Mouse (Mus musculus): ENCODE measurements around the gene Rhoj. TPM values are rescaled to one million over a fixed set of nuclear protein-coding genes. Genes with fewer than 3 reads are reported as not detected.
"Not testable (repeated sequence)": the region's sequence is repeated elsewhere in the genome, so short reads cannot be mapped to it uniquely, and the experiment has no call there.

Gene Rhoj
- polyA plus RNA-seq, 1 experiment from 2014 or later = 62.4 TPM

DNA sequence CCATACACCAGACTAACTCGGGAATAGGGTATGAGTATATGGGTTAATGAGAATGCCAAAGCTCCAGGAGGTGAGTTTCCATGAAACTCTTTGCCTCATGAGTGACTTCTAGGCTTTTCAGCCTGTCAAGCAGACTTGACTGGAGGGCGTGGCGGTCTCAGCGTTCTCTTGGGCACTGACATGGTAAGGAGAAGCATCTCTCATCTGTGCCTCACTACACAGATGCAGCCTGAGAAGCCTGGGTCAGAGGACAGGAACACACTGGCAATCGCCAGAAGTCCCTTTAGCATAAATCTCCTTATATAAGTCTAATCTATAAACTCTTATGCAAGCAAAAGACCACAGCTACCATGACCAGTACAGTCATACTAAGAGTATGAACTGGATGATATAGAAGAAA is 41.4 kb downstream of the Rhoj start:
- H3K9ac ChIP-seq; H3K4me2 ChIP-seq (replicated peaks); H3K36me3 ChIP-seq; ATAC-seq (ENCODE audit: insufficient number of reproducible peaks, low FRiP score, low TSS enrichment, low read depth); H3K4me3 ChIP-seq (replicated peaks); H3K9me3 ChIP-seq (replicated peaks); H3K27ac ChIP-seq (replicated peaks); H3K4me1 ChIP-seq; H3K27me3 ChIP-seq: not testable (repeated sequence)
- 84% methylated on average over 5 of the region's 5 CpGs for WGBS

DNA sequence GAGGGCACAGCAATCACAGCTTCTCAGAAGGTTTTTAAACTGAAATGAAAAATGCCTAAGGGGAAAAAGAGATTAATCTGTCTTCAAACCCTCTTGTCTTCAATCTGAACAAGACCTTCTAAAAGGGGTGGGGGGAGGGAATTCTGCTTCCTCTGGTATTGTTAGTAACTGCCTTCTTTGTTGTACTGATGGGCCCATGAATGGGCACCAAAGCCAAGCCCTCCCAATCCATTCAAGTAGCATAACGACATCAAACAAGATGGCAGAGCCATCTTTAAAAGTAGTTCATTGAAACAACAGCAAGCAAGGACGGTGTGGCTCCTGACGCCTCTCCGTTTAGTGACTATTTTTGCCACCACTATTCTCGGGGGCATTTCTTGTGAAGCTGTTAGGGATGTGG is 42.6 kb downstream of the Rhoj start:
- Histone ChIP-seq H3K4me1 (0 out of 2 replicates have a peak, but pooled peaks cover 9% of the 10 kb centered on the region), H3K9ac (no peak overlapping the region), H3K27me3 (no peaks in the 10 kb centered on the region), H3K36me3 (no peaks in the 10 kb centered on the region), H3K4me2 (replicated peaks) (no peak overlapping the region), H3K9me3 (replicated peaks) (no peaks in the 10 kb centered on the region), H3K27ac (replicated peaks) (no peak overlapping the region), H3K4me3 (replicated peaks) (no peak overlapping the region)
- 88% methylated on average over 5 of the region's 5 CpGs for WGBS
- no peak for ATAC-seq (ENCODE audit: insufficient number of reproducible peaks, low FRiP score, low TSS enrichment, low read depth)

DNA sequence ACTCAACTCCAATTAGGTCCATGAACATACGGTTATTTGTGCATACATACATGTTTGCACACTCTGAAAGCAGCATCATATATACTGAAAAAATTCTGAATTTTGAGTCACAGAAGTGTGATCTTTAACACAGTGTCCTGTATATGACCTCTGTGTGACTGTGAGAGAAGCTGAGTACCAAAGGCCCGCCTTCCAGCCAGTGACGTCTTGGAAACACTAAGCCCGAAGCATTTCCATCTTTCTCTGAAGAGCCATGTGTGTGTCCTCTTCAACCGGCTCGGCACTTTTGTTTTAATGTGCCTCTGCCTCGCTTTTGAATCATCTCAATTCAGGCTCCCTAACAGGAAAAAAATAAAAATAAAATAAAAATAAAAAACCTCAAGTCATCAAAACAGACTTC is 43.7 kb downstream of the Rhoj start:
- ATAC-seq (ENCODE audit: insufficient number of reproducible peaks, low FRiP score, low TSS enrichment, low read depth) = no peak
- Histone ChIP-seq H3K4me2 (replicated peaks) (no peak overlapping the region), H3K9ac (no peak overlapping the region), H3K4me3 (replicated peaks) (no peak overlapping the region), H3K4me1 (0 out of 2 replicates have a peak, but pooled peaks cover 9% of the 10 kb centered on the region), H3K27ac (replicated peaks) (no peak overlapping the region), H3K27me3 (no peaks in the 10 kb centered on the region), H3K36me3 (no peaks in the 10 kb centered on the region), H3K9me3 (replicated peaks) (no peaks in the 10 kb centered on the region)
- 45% methylated on average over 7 of the region's 7 CpGs for WGBS

DNA sequence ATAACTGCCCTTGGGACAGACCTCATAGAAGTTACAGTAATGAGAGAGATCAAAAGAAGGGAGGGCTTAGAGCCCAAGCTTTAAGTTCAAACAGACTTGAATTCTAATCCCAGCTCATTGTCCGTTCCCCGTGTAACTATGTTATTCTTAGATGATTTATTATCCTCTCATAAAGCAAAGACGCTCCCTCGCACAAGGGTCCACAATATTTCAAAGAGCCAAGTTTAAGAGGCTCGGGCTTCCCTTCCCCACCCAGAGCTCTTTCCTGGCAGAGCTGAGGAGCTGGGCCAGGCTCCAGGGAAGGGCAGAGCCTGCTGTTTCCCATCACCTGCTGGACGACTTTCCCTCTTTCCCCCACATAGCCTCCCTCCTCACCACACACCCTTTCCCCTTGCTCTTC is 44.3 kb downstream of the Rhoj start:
- Histone ChIP-seq H3K4me3 (replicated peaks) (no peak overlapping the region), H3K9me3 (replicated peaks) (no peaks in the 10 kb centered on the region), H3K27ac (replicated peaks) (peak overlapping the region; percentile 31), H3K9ac (no peak overlapping the region), H3K4me2 (replicated peaks) (peak overlapping the region; percentile 17), H3K4me1 (0 out of 2 replicates have a peak, but pooled peaks cover 9% of the 10 kb centered on the region), H3K36me3 (no peaks in the 10 kb centered on the region), H3K27me3 (no peaks in the 10 kb centered on the region)
- 23% methylated on average over 6 of the region's 6 CpGs for WGBS
- ATAC-seq (ENCODE audit: insufficient number of reproducible peaks, low FRiP score, low TSS enrichment, low read depth) = 0 out of 2 replicates have a peak, but pooled peaks have one; percentile 39

DNA sequence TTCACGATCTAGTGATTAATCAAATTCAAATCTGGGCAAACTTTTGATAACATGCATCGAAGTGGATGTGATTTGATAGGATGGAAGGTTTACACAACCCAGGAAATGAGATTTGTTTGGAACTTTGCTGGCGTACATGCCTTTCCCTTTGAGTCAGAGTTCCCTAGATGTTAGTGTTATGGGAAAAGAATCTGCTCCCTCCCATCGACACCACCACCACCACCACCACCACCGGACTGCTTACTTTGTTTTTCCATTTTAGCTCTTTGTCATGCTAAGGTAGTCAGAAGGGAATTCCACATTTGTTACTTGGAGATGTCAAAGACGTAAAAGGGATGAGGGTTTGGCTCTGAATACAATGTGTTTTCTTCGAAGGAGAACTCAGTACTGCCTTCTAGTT is 46.2 kb downstream of the Rhoj start:
- Histone ChIP-seq H3K27me3 (no peaks in the 10 kb centered on the region), H3K4me1 (0 out of 2 replicates have a peak, but pooled peaks cover 9% of the 10 kb centered on the region), H3K36me3 (no peaks in the 10 kb centered on the region), H3K9ac (no peak overlapping the region), H3K9me3 (replicated peaks) (no peaks in the 10 kb centered on the region), H3K4me2 (replicated peaks) (no peak overlapping the region), H3K4me3 (replicated peaks) (no peak overlapping the region), H3K27ac (replicated peaks) (no peak overlapping the region)
- ATAC-seq (ENCODE audit: insufficient number of reproducible peaks, low FRiP score, low TSS enrichment, low read depth) = no peak
- WGBS = 73% methylated on average over 7 of the region's 7 CpGs

DNA sequence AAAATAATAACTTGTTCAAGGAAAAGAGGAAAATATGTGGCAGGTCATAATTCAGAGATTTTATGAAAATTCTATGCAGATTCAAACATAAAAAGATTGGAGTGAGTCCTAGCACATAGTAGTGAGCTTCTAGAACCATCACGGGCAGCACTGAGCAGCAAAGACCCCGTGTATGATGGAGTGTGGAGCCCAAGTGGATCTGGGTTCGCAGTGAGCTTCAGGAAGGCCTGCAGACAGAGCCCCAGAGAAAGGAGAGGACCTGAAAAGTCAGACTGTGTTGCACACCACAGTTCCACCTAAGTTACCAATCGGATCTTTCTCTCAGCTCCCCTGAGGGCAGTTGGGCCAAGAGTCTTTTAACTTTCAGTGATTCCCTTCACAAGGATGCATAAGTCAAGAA is 49.7 kb downstream of the Rhoj start:
- WGBS = 86% methylated on average over 4 of the region's 4 CpGs
- H3K27ac ChIP-seq (replicated peaks) = no peak overlapping the region
- H3K4me1 ChIP-seq = no peaks in the 10 kb centered on the region; the same call in 1 of the 2 replicates
- H3K9me3 ChIP-seq (replicated peaks) = no peaks in the 10 kb centered on the region
- no peak for ATAC-seq (ENCODE audit: insufficient number of reproducible peaks, low FRiP score, low TSS enrichment, low read depth)
- H3K27me3 ChIP-seq = no peaks in the 10 kb centered on the region
- H3K4me3 ChIP-seq (replicated peaks) = no peak overlapping the region
- no peak overlapping the region for H3K9ac ChIP-seq
- no peak overlapping the region for H3K4me2 ChIP-seq (replicated peaks)
- H3K36me3 ChIP-seq = 0 out of 2 replicates have a peak, but pooled peaks cover 4% of the 10 kb centered on the region

DNA sequence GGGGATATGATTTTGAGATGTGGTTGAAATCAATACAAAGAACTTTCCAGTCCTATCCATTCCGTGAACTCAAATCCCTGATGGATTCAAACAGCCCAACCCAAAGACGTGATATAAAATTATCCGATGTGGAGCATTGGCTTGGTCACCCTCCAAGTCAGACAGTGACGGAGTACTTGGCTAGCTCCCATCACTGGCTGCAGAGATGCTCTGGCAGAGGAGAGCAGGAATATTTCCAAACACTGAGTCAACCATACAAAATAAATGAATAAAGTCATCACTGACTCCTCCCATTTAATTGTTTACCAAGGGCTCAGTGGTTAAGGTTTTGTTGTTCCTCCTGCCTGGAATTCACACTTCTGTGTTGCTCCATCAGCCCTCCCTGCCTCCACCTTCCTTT is 50.6 kb downstream of the Rhoj start:
- no peak overlapping the region for H3K4me2 ChIP-seq (replicated peaks)
- H3K36me3 ChIP-seq = 0 out of 2 replicates have a peak, but pooled peaks cover 4% of the 10 kb centered on the region
- no peak overlapping the region for H3K9ac ChIP-seq
- no peak overlapping the region for H3K4me3 ChIP-seq (replicated peaks)
- no peak overlapping the region for H3K27ac ChIP-seq (replicated peaks)
- H3K9me3 ChIP-seq (replicated peaks) = no peaks in the 10 kb centered on the region
- no peak for ATAC-seq (ENCODE audit: insufficient number of reproducible peaks, low FRiP score, low TSS enrichment, low read depth)
- no peaks in the 10 kb centered on the region; the same call in 1 of the 2 replicates for H3K4me1 ChIP-seq
- H3K27me3 ChIP-seq = no peaks in the 10 kb centered on the region
- WGBS = 49% methylated on average over 4 of the region's 4 CpGs

DNA sequence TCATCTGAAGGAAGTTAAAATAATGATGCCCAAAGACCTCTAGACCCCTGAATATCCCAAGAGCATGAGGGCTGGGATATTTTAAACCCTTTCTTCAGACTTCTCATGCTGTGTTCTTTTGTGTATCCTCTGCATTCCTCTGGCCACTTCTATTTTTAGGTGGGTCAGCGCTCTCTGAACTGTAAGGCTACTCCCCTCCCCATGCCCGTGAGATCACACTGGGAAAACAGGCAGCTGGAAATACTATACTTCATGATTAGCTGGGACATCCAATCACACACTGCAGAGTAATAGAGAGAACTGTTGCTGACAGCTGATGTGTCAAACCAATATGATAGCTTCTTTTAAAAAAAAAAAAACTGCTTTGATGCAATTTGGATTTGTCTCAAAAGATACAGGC is 51.4 kb downstream of the Rhoj start:
- ATAC-seq (ENCODE audit: insufficient number of reproducible peaks, low FRiP score, low TSS enrichment, low read depth) = no peak
- no peak overlapping the region for H3K9ac ChIP-seq
- WGBS = 56% methylated on average over 2 of the region's 2 CpGs
- H3K4me1 ChIP-seq = no peaks in the 10 kb centered on the region; the same call in 1 of the 2 replicates
- H3K27me3 ChIP-seq = no peaks in the 10 kb centered on the region
- H3K9me3 ChIP-seq (replicated peaks) = no peaks in the 10 kb centered on the region
- 0 out of 2 replicates have a peak, but pooled peaks cover 4% of the 10 kb centered on the region for H3K36me3 ChIP-seq
- H3K4me3 ChIP-seq (replicated peaks) = no peak overlapping the region
- H3K27ac ChIP-seq (replicated peaks) = no peak overlapping the region
- H3K4me2 ChIP-seq (replicated peaks) = no peak overlapping the region

DNA sequence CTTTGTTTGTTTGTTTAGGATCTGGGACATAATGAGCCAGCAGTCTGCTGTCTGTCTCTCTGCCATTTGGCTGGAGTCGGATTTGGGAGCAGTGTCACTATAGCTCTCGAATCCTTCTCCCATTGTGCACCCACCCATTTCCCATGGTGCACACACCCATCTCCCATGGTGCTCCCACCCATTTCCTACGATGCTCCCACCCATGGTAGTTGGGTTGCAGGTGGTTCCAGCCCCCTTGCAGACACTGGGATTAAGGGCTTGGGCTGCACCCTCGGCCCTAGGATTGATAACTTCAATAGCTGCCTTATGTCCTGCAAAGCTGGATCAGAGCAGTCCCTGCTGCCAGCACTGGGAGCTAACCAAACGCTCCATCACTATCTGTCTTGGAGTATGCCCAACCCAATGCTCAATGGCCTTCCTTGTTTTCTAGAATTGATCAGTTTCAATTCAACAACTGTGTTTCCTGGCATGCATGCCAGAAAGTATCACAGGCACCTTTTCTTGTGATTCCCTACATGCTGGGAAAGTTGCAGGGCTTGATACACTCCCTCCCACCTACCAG is 51.9 kb downstream of the Rhoj start:
- Histone ChIP-seq H3K27ac (replicated peaks) (no peak overlapping the region), H3K4me2 (replicated peaks) (no peak overlapping the region), H3K9ac (no peak overlapping the region), H3K9me3 (replicated peaks) (no peaks in the 10 kb centered on the region), H3K36me3 (0 out of 2 replicates have a peak, but pooled peaks cover 4% of the 10 kb centered on the region), H3K4me3 (replicated peaks) (no peak overlapping the region), H3K4me1 (no peaks in the 10 kb centered on the region; the same call in 1 of the 2 replicates), H3K27me3 (no peaks in the 10 kb centered on the region)
- 58% methylated on average over 5 of the region's 5 CpGs for WGBS
- no peak for ATAC-seq (ENCODE audit: insufficient number of reproducible peaks, low FRiP score, low TSS enrichment, low read depth)

DNA sequence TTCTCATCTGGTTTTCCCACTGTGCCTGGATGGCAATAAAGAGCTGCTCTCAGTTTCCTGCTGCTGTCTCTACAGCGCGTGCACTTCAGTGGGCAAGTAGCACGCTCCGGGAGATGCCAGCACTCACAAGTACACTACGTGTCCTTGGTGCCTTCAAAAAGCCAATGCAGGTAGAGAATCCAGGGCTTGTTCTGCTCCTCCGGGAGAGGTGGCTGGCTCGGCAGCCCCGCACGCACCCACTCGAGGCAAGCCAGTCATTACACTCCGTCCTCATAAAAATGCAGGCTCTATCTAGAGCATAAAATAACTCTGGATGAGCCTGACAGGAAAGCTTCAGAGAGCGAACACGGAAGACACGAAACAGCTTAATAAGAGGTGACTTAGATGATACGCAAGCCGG is 54.3 kb downstream of the Rhoj start:
- Histone ChIP-seq H3K4me1 (no peaks in the 10 kb centered on the region; the same call in 1 of the 2 replicates), H3K9ac (no peak overlapping the region), H3K27me3 (no peaks in the 10 kb centered on the region), H3K4me2 (replicated peaks) (no peak overlapping the region), H3K4me3 (replicated peaks) (no peak overlapping the region), H3K36me3 (0 out of 2 replicates have a peak, but pooled peaks cover 4% of the 10 kb centered on the region), H3K9me3 (replicated peaks) (no peaks in the 10 kb centered on the region), H3K27ac (replicated peaks) (no peak overlapping the region)
- no peak for ATAC-seq (ENCODE audit: insufficient number of reproducible peaks, low FRiP score, low TSS enrichment, low read depth)
- 93% methylated on average over 16 of the region's 16 CpGs for WGBS

DNA sequence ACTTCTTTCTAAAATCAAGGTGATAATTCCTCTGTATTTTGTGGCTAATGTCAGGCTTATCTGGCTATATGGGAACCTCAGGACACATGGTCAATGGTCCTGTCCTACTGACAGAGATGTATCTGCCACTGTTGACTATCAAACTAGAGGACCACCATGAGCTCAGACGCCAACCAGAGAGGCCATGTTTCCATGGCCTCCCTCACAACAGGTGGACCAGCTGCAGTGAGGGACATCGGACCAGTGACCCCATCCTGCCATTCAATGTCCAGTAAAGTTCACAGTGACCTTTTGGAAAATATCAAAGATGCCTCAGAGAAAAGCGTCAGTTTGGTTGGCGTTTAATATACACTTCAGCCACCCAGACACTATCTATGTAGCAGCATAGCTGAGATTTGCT is 56.3 kb downstream of the Rhoj start:
- H3K9ac ChIP-seq = no peak overlapping the region
- 96% methylated on average over 4 of the region's 4 CpGs for WGBS
- H3K27me3 ChIP-seq = no peaks in the 10 kb centered on the region
- H3K27ac ChIP-seq (replicated peaks) = no peak overlapping the region
- H3K4me1 ChIP-seq = no peaks in the 10 kb centered on the region; the same call in 1 of the 2 replicates
- no peak overlapping the region for H3K4me3 ChIP-seq (replicated peaks)
- no peak for ATAC-seq (ENCODE audit: insufficient number of reproducible peaks, low FRiP score, low TSS enrichment, low read depth)
- no peaks in the 10 kb centered on the region for H3K9me3 ChIP-seq (replicated peaks)
- H3K36me3 ChIP-seq = 0 out of 2 replicates have a peak, but pooled peaks cover 4% of the 10 kb centered on the region
- H3K4me2 ChIP-seq (replicated peaks) = no peak overlapping the region

DNA sequence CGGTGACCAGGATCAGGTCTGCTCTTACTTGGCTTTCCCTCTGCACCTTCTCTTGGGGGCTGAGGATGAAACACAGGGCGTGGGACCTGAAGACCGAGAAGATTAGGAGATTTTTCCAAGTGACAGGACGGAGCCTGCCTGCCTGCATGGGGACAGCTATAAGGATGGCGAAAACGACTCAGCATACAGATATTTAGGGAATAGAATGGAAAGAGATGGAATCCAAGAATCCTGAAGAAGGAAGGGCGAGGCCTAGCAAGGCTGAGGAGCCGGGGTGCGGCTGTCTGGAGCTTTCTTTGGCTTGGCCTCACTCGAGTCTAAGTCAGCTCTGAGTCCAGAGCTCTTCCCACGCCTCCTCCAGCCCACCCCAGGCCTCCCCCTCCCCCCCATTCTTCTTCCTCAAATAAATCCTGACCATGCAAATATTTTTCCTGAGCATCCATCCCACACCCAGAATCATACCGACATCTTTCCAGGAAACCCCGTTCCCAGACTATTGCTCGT is 57.6 kb downstream of the Rhoj start:
- Histone ChIP-seq H3K27ac (replicated peaks) (no peak overlapping the region), H3K36me3 (0 out of 2 replicates have a peak, but pooled peaks cover 4% of the 10 kb centered on the region), H3K9ac (no peak overlapping the region), H3K9me3 (replicated peaks) (no peaks in the 10 kb centered on the region), H3K27me3 (no peaks in the 10 kb centered on the region), H3K4me3 (replicated peaks) (no peak overlapping the region), H3K4me2 (replicated peaks) (no peak overlapping the region), H3K4me1 (no peaks in the 10 kb centered on the region)
- ATAC-seq (ENCODE audit: insufficient number of reproducible peaks, low FRiP score, low TSS enrichment, low read depth) = no peak
- WGBS = 81% methylated on average over 14 of the region's 14 CpGs
